Mouse (Mus musculus) heart, postnatal 0 days (tissue): ENCODE results near the gene Kit. TPM values are rescaled to one million over a fixed set of nuclear protein-coding genes. Genes with fewer than 3 reads are reported as not detected.

ENCODE experiments used
- ATAC-seq: fragments of 200-750 bp; cut with Nextera tagmentation; 2 replicates; pipeline ENCODE4 v1.8.0; 2017; ENCODE audit warnings: low read depth, moderate number of reproducible peaks, moderate library complexity; ENCODE audit not compliant: insufficient read depth
- DNase-seq: peaks from one replicate; pipeline ENCODE4 v3.0.0-alpha.2; 2016; ENCODE audit warnings: low spot score
- H3K27ac ChIP-seq: fragments of 300-500 bp; sonication (generic); 2 replicates; pipeline ENCODE4 v1.5.1; 2014; ENCODE audit warnings: low read depth, mild to moderate bottlenecking
- H3K27me3 ChIP-seq: fragments of 300-500 bp; sonication (generic); 2 replicates; pipeline ENCODE4 v1.6.1; 2014; ENCODE audit warnings: low read length, mixed read lengths; ENCODE audit not compliant: control insufficient read depth, insufficient read depth
- H3K36me3 ChIP-seq: fragments of 300-500 bp; sonication (generic); replicated peaks from 2 replicates; pipeline ENCODE4 v1.6.1; 2014; ENCODE audit warnings: low read length, mixed read lengths; ENCODE audit not compliant: control insufficient read depth, insufficient read depth
- H3K4me1 ChIP-seq: fragments of 300-500 bp; sonication (generic); 2 replicates; pipeline ENCODE4 v1.6.1; 2014; ENCODE audit warnings: antibody characterized with exemption; ENCODE audit not compliant: control insufficient read depth, insufficient read depth
- H3K4me2 ChIP-seq: fragments of 300-500 bp; sonication (generic); 2 replicates; pipeline ENCODE4 v1.6.1; 2014; ENCODE audit warnings: low read depth, mild to moderate bottlenecking, low read length, moderate library complexity
- H3K4me3 ChIP-seq: fragments of 300-500 bp; sonication (generic); 2 replicates; pipeline ENCODE4 v1.5.1; 2014; ENCODE audit warnings: low read depth, low read length
- H3K9ac ChIP-seq: fragments of 300-500 bp; sonication (generic); replicated peaks from 2 replicates; pipeline ENCODE4 v1.6.1; 2014; ENCODE audit warnings: low read depth, low read length, mixed read lengths
- H3K9me3 ChIP-seq: fragments of 300-500 bp; sonication (generic); replicated peaks from 2 replicates; pipeline ENCODE4 v1.6.1; 2016; ENCODE audit warnings: low read length; ENCODE audit not compliant: control insufficient read depth
- CTCF ChIP-seq: IDR thresholded peaks from 2 replicates; pipeline ENCODE4 v1.5.1; 2016; ENCODE audit warnings: antibody characterized with exemption, control low read depth, low read depth
- EP300 ChIP-seq: IDR thresholded peaks from 2 replicates; pipeline ENCODE4 v1.6.1; 2016; ENCODE audit warnings: antibody characterized with exemption, low read depth
- WGBS: fragments of 180-500 bp; shearing (Covaris S2); extraction: QIAGEN DNeasy Blood & Tissue Kit; methylation state at CpG from one replicate; pipeline ENCODE4 v1.1.7; 2014; 5-methylcytosine and 5-hydroxymethylcytosine counted together
- polyA plus RNA-seq: library from polyadenylated mRNA; unstranded; fragments of >200 nt; fragmentation: Nextera tagmentation; extraction: Ambion mirVana; gene quantifications from 2 replicates; pipeline ENCODE4 v1.2.1, GENCODE M21; 2015
- total RNA-seq: library from RNA; depleted of rRNA; stranded (reverse); fragments of >200 nt; gene quantifications from 2 replicates; pipeline ENCODE4 v1.2.3, GENCODE M21; 2014; ENCODE audit warnings: low replicate concordance

The Kit gene
- total and polyA plus RNA-seq, 2 experiments from 2014 or later = 4.9 to 14.9 TPM

DNA sequence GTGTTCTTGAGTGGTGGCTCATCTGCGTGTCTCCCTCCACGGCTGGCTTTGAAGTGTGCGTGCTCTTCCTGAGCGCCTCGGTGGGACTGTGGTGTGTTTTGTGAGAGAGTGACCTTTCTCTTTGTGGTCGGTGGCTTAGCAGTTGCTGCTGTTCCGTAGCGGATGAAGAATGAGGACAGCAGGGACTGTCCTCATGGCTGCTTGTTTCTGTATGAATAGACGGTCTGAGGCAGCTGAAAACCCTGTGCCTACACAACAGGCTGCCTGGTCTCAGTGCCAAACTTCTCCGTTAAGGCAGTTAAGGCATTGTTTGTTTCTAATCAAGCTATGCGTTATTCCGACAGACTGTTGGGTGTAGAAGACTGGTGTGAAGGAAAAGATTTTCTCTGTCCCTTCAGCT, 87.8 kb downstream of the Kit start:
- WGBS = 73% methylated on average over 12 of the region's 12 CpGs
- H3K9me3 ChIP-seq = no peaks in the 10 kb centered on the region
- ATAC-seq = no peak
- no peak overlapping the region for H3K4me2 ChIP-seq
- no peaks in the 10 kb centered on the region for H3K36me3 ChIP-seq
- no peak overlapping the region for H3K4me3 ChIP-seq
- H3K9ac ChIP-seq = no peak overlapping the region
- no peaks in the 10 kb centered on the region for H3K27me3 ChIP-seq
- no peaks in the 10 kb centered on the region for H3K4me1 ChIP-seq
- DNase-seq = no peak
- no peak overlapping the region for H3K27ac ChIP-seq
- no peak for TF ChIP-seq CTCF
- TF ChIP-seq EP300 = no peak

DNA sequence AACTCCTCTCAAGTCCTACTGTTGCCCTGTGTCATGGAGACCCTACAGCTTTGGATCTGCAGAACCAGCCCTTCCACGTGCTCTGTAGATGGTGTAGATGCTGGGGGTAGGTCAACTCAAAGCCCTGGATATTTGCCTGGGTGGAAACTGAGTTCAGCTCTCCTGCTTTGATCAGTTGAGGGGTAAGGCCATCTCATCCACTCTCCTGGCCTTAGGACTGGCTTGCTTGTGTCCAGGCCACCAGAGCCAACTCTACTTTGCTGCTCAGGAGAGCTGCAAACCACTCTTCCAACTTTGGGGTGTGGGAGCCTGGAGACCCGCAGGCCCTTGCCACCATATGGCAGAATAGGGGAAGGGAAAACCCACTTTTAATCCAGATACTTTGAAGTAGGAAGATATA, 89.1 kb downstream of the Kit start:
- H3K27me3 ChIP-seq = no peaks in the 10 kb centered on the region
- no peak overlapping the region for H3K27ac ChIP-seq
- no peak overlapping the region for H3K4me3 ChIP-seq
- ATAC-seq (no peak), DNase-seq (no peak)
- 89% methylated on average over 2 of the region's 2 CpGs for WGBS
- TF ChIP-seq EP300 (no peak), CTCF (no peak)
- H3K9ac ChIP-seq = no peak overlapping the region
- H3K4me1 ChIP-seq = no peaks in the 10 kb centered on the region
- no peaks in the 10 kb centered on the region for H3K9me3 ChIP-seq
- no peak overlapping the region for H3K4me2 ChIP-seq
- no peaks in the 10 kb centered on the region for H3K36me3 ChIP-seq

DNA sequence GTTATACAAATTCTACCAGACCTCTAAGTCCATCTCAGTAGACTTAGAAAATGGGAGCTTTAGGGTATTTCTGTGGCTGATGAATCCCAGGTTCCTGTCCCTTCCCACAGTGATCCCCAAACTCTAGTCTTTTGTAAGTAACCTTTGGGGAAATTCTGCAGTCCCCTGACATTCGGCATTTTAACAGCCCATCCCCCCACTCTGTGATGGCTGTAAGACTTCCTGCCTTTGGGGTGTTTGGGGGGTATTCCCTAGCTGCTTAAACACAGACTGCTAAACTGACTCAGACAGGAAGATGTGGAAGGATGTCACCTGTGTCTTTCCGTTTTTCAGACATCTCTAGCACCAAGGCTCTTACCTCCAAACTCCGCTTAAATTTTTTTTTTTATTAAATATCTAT, 92.4 kb downstream of the Kit start:
- Histone ChIP-seq H3K9me3 (no peaks in the 10 kb centered on the region), H3K4me3 (no peak overlapping the region), H3K27ac (no peak overlapping the region), H3K4me1 (no peaks in the 10 kb centered on the region), H3K36me3 (no peaks in the 10 kb centered on the region), H3K9ac (no peak overlapping the region), H3K4me2 (no peak overlapping the region), H3K27me3 (no peaks in the 10 kb centered on the region)
- ATAC-seq = no peak
- WGBS = 60% methylated on average over 3 of the region's 3 CpGs
- no peak for TF ChIP-seq EP300
- no peak for TF ChIP-seq CTCF
- no peak for DNase-seq

DNA sequence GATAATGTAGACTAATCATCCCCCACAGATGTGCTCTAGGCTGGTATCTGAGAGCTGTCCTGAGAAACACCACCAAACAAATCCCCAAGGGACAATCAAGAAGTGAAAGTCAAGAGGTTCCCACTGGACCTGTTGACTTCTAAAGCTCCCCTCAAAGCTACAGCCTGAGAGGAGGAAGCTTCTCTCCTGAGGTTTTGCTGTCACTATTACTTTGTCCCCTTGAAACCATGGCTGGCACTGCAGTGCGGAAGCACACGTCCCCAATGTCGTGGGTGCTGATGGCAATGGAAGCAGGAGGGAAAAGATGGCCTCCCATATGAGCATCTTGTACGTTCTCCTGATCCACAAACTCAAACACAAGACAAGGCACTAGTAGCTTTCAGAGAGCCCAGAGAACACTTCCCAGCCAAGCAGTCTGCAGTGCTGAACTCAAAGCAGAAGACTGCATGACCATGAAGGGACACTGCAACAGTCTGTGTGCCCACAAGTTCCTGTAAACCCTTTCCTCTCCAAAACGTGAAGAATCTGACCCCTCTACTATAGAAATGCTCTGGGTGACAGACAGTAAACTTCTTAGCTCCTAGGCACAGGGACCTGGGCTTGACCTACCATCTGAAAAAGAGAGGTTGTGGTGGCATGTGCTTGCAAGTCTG, 96.5 kb downstream of the Kit start:
- Histone ChIP-seq H3K4me1 (no peaks in the 10 kb centered on the region), H3K4me2 (no peak overlapping the region), H3K27me3 (no peaks in the 10 kb centered on the region), H3K4me3 (no peak overlapping the region), H3K9me3 (no peaks in the 10 kb centered on the region), H3K9ac (no peak overlapping the region), H3K27ac (no peak overlapping the region), H3K36me3 (no peaks in the 10 kb centered on the region)
- TF ChIP-seq EP300 (no peak), CTCF (no peak)
- WGBS = 81% methylated on average over 5 of the region's 5 CpGs
- DNase-seq (no peak), ATAC-seq (no peak)

DNA sequence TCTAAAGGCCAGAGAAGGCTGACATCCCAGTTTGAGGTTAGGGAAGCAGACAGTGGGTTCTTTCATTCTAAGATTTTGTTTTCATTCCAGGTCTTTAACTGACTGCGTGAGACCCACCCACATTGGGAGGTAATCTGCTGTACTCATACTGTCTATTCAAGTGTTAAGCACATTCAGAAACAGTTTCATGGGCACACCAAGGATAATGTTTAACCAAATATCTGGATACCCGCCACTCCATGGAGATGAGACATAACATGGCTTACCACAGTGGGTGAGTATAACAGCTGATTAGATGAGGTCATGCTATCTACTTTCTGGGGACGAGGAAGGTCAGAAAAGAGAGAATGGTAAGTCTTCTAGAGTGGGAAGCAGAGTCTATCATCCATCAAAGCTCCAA, 101.3 kb downstream of the Kit start:
- TF ChIP-seq EP300 (no peak), CTCF (no peak)

DNA sequence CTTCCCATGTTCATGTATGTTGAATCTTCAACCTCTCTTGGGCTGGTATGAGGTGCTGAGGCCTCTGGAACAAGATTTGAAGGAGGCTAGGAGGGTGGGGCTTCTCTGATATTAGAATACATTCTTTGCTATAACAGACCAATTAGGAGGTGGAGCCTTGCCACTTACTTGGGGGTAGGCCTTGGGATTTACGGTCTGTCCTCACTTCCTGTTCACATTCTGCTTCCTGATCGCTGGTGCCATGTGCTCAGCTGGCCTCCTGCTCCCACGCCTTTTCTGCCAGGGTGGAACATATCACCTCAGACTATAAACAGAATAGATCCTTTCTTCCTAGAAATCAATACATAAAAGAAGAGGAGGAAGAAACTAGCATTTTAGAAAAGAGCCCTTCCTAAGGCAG, 105.2 kb downstream of the Kit start:
- H3K27ac ChIP-seq = no peak overlapping the region
- TF ChIP-seq CTCF = no peak
- no peak for TF ChIP-seq EP300
- no peak overlapping the region for H3K4me3 ChIP-seq
- H3K9me3 ChIP-seq = no peaks in the 10 kb centered on the region
- H3K9ac ChIP-seq = no peak overlapping the region
- DNase-seq (no peak), ATAC-seq (no peak)
- no peak overlapping the region for H3K4me2 ChIP-seq
- no peaks in the 10 kb centered on the region for H3K36me3 ChIP-seq
- no peaks in the 10 kb centered on the region for H3K27me3 ChIP-seq
- H3K4me1 ChIP-seq = no peaks in the 10 kb centered on the region
- WGBS = 71% methylated on average over 3 of the region's 3 CpGs

More for the DNA sequence above, 101.3 kb downstream of the Kit start:
- Histone ChIP-seq H3K27ac (no peak overlapping the region), H3K4me1 (no peaks in the 10 kb centered on the region), H3K4me3 (no peak overlapping the region), H3K9me3 (no peaks in the 10 kb centered on the region), H3K27me3 (no peaks in the 10 kb centered on the region), H3K36me3 (no peaks in the 10 kb centered on the region), H3K9ac (no peak overlapping the region), H3K4me2 (no peak overlapping the region)
- 76% methylated on average over 3 of the region's 3 CpGs for WGBS
- ATAC-seq (no peak), DNase-seq (no peak)
